Mouse (Mus musculus): ENCODE data around the gene Gm21294. TPM values are rescaled to one million over a fixed set of nuclear protein-coding genes. Genes with fewer than 3 reads are reported as not detected.
"Not testable (repeated sequence)": the region's sequence is repeated elsewhere in the genome, so short reads cannot be mapped to it uniquely, and the experiment has no call there.

The Gm21294 gene
- not detected for total RNA-seq (2021)
- long read RNA-seq, experiment 1 = 0 reads
- long read RNA-seq, experiment 2 = 0 reads

GRCm38 (mm10) chrY:89052506-89052905 lies at the start of gene Gm21294:
Gene Gm21294 (plus strand): TSS chrY:89052806.
- H3K27ac ChIP-seq; DNase-seq (ENCODE audit: low spot score in 2 of 2); H3K4me3 ChIP-seq: not testable (repeated sequence)

GRCm38 (mm10) chrY:89126246-89126645 lies 73.6 kb downstream of the Gm21294 start:
- H3K4me3 ChIP-seq, H3K27ac ChIP-seq: not testable (repeated sequence)
- peak in 1 of 2 experiments; percentile 6 for DNase-seq (ENCODE audit: low spot score in 2 of 2)
